Mouse (Mus musculus): ENCODE data around the gene Creld1. TPM values are rescaled to one million over a fixed set of nuclear protein-coding genes. Genes with fewer than 3 reads are reported as not detected.

Gene Creld1
- total RNA-seq, 2 experiments from 2014 or later: 52.2 to 55.6 TPM

- DNase-seq (ENCODE audit: low spot score): no peak
- intact Hi-C loops (cut with DNase I): loop anchor here (2.0 to 5.0 kb wide), 3 partner anchors 26 to 430 kb away; partner anchors contain the start of gene Jagn1
Observed at GRCm38 (mm10) chr6:113468512-113468911, 14.6 kb upstream of the Creld1 start.

GRCm38 (mm10) chr6:113469021-113469420, 14.1 kb upstream of the Creld1 start:
- intact Hi-C loops (cut with DNase I): loop anchor here (2.0 to 5.0 kb wide), 3 partner anchors 26 to 430 kb away; partner anchors contain the start of gene Jagn1
- no peak for DNase-seq (ENCODE audit: low spot score)

GRCm38 (mm10) chr6:113469432-113469831, 13.7 kb upstream of the Creld1 start:
- intact Hi-C loops (cut with DNase I): loop anchor here (2.0 to 5.0 kb wide), 3 partner anchors 27 to 431 kb away; partner anchors contain the start of gene Jagn1
- DNase-seq (ENCODE audit: low spot score): no peak

GRCm38 (mm10) chr6:113471297-113471936, 11.7 kb upstream of the Creld1 start, which contains the start of gene Il17rc:
Gene Il17rc, plus strand, starts transcription at chr6:113471427.
- DNase-seq (ENCODE audit: low spot score): peak; percentile 51
- intact Hi-C loops (cut with DNase I): loop anchor here (5.0 kb wide), 2 partner anchors 139 to 234 kb away; partner anchors contain the start of gene Mtmr14

GRCm38 (mm10) chr6:113472061-113472460, 11.0 kb upstream of the Creld1 start:
- no peak for DNase-seq (ENCODE audit: low spot score)
- intact Hi-C loops (cut with DNase I): loop anchor here (5.0 kb wide), 2 partner anchors 140 to 235 kb away; partner anchors contain the start of gene Mtmr14

- no peak for DNase-seq (ENCODE audit: low spot score)
- intact Hi-C loops (cut with DNase I): loop anchor here (5.0 kb wide), 2 partner anchors 141 to 236 kb away; partner anchors contain the start of gene Mtmr14
Observed at GRCm38 (mm10) chr6:113473246-113473645, 9.9 kb upstream of the Creld1 start.

- intact Hi-C loops (cut with DNase I): loop anchor here (5.0 kb wide), 2 partner anchors 141 to 236 kb away; partner anchors contain the start of gene Mtmr14
- DNase-seq (ENCODE audit: low spot score): no peak
Observed at GRCm38 (mm10) chr6:113473715-113474114, 9.4 kb upstream of the Creld1 start.

GRCm38 (mm10) chr6:113477353-113477752, 5.7 kb upstream of the Creld1 start:
- DNase-seq (ENCODE audit: low spot score): no peak
- intact Hi-C loops (cut with DNase I): no loop called here

GRCm38 (mm10) chr6:113478906-113479305, 4.2 kb upstream of the Creld1 start:
- DNase-seq (ENCODE audit: low spot score): no peak
- intact Hi-C loops (cut with DNase I): no loop called here

GRCm38 (mm10) chr6:113480555-113481373, 2.3 kb upstream of the Creld1 start:
- intact Hi-C loops (cut with DNase I): loop anchor here (10.0 kb wide), 1 partner anchor 214 kb away; the partner anchor contains the start of gene Tatdn2
- no peak for DNase-seq (ENCODE audit: low spot score)

GRCm38 (mm10) chr6:113482477-113483099, 509 bp upstream of the Creld1 start:
- DNase-seq (ENCODE audit: low spot score): no peak
- intact Hi-C loops (cut with DNase I): loop anchor here (10.0 kb wide), 1 partner anchor 212 kb away; the partner anchor contains the start of gene Tatdn2

- no peak for DNase-seq (ENCODE audit: low spot score)
- intact Hi-C loops (cut with DNase I): loop anchor here (10.0 kb wide), 1 partner anchor 211 kb away; the partner anchor contains the start of gene Tatdn2
Observed at GRCm38 (mm10) chr6:113483729-113484128, 632 bp downstream of the Creld1 start.

- intact Hi-C loops (cut with DNase I): loop anchor here (10.0 kb wide), 1 partner anchor 208 kb away; the partner anchor contains the start of gene Tatdn2
- no peak for DNase-seq (ENCODE audit: low spot score)
Observed at GRCm38 (mm10) chr6:113487125-113487576, 4.1 kb downstream of the Creld1 start.

GRCm38 (mm10) chr6:113489410-113489809, 6.3 kb downstream of the Creld1 start:
- intact Hi-C loops (cut with DNase I): loop anchor here (10.0 kb wide), 1 partner anchor 205 kb away; the partner anchor contains the start of gene Tatdn2
- no peak for DNase-seq (ENCODE audit: low spot score)

- no peak for DNase-seq (ENCODE audit: low spot score)
- intact Hi-C loops (cut with DNase I): no loop called here
Observed at GRCm38 (mm10) chr6:113492101-113492864, 9.2 kb downstream of the Creld1 start.

GRCm38 (mm10) chr6:113494258-113494788, 11.2 kb downstream of the Creld1 start:
- intact Hi-C loops (cut with DNase I): no loop called here
- DNase-seq (ENCODE audit: low spot score): peak; percentile 56

GRCm38 (mm10) chr6:113495071-113495675, 12.1 kb downstream of the Creld1 start:
- intact Hi-C loops (cut with DNase I): no loop called here

GRCm38 (mm10) chr6:113499346-113499745, 16.2 kb downstream of the Creld1 start:
- no peak for DNase-seq (ENCODE audit: low spot score)
- intact Hi-C loops (cut with DNase I): no loop called here

More at GRCm38 (mm10) chr6:113495071-113495675, 12.1 kb downstream of the Creld1 start:
- no peak for DNase-seq (ENCODE audit: low spot score)
